Mouse (Mus musculus): ENCODE data around the gene Zfp358. TPM values are rescaled to one million over a fixed set of nuclear protein-coding genes. Genes with fewer than 3 reads are reported as not detected.

Zfp358 gene
- total and polyA plus RNA-seq, 2 experiments from 2014 or later = 64.7 to 85.3 TPM

- Histone ChIP-seq H3K4me3 (ENCODE audit: low read depth, low read length) (peak within 1 kb of the TSS; percentile 62), H3K4me1 (ENCODE audit: insufficient read depth) (peaks cover 6% of the 10 kb centered on the region; the same call in 1 of the 2 replicates), H3K9me3 (ENCODE audit: low read length) (no peaks in the 10 kb centered on the region), H3K36me3 (ENCODE audit: insufficient read depth) (peaks cover 25% of the 10 kb centered on the region), H3K27me3 (ENCODE audit: insufficient read depth, low read length) (no peaks in the 10 kb centered on the region), H3K4me2 (ENCODE audit: low read depth) (peak within 1 kb of the TSS; percentile 93), H3K27ac (ENCODE audit: low read depth, low read length) (peak within 1 kb of the TSS; percentile 77), H3K9ac (peak within 1 kb of the TSS; percentile 64)
- peak; percentile 87 for DNase-seq
- WGBS = under 1% methylated on average over 25 of the region's 25 CpGs
- peak; percentile 79 for ATAC-seq
- no peak for TF ChIP-seq CTCF (IDR thresholded peaks at IDR 0.05; ENCODE audit: low read depth)
These were observed 22.3 kb downstream of the Zfp358 start, which contains the start of gene Pnpla6 for GRCm38 (mm10) chr8:3515260-3515671. Pnpla6 (plus strand) TSS chr8:3515384.

GRCm38 (mm10) chr8:3515771-3516417, 23.0 kb downstream of the Zfp358 start:
- peaks cover 6% of the 10 kb centered on the region; the same call in 1 of the 2 replicates for H3K4me1 ChIP-seq (ENCODE audit: insufficient read depth)
- WGBS = under 1% methylated on average over 25 of the region's 25 CpGs
- ATAC-seq = peak; percentile 61
- peak overlapping the region; percentile 62 for H3K4me3 ChIP-seq (ENCODE audit: low read depth, low read length)
- peak; percentile 73 for DNase-seq
- H3K27ac ChIP-seq (ENCODE audit: low read depth, low read length) = peak overlapping the region; percentile 77
- H3K9ac ChIP-seq = peak overlapping the region; percentile 64
- peaks cover 21% of the 10 kb centered on the region for H3K36me3 ChIP-seq (ENCODE audit: insufficient read depth)
- H3K9me3 ChIP-seq (ENCODE audit: low read length) = no peaks in the 10 kb centered on the region
- TF ChIP-seq CTCF (IDR thresholded peaks at IDR 0.05; ENCODE audit: low read depth) = no peak
- H3K27me3 ChIP-seq (ENCODE audit: insufficient read depth, low read length) = no peaks in the 10 kb centered on the region
- H3K4me2 ChIP-seq (ENCODE audit: low read depth) = peak overlapping the region; percentile 93

- Histone ChIP-seq H3K27me3 (ENCODE audit: insufficient read depth, low read length) (no peaks in the 10 kb centered on the region), H3K4me3 (ENCODE audit: low read depth, low read length) (peak overlapping the region; percentile 62), H3K9ac (peak overlapping the region; percentile 64), H3K4me2 (ENCODE audit: low read depth) (peak overlapping the region; percentile 93), H3K9me3 (ENCODE audit: low read length) (no peaks in the 10 kb centered on the region), H3K36me3 (ENCODE audit: insufficient read depth) (peaks cover 21% of the 10 kb centered on the region; the same call in 1 of the 2 replicates), H3K4me1 (ENCODE audit: insufficient read depth) (peaks cover 6% of the 10 kb centered on the region; the same call in 1 of the 2 replicates), H3K27ac (ENCODE audit: low read depth, low read length) (peak overlapping the region; percentile 77)
- TF ChIP-seq CTCF (IDR thresholded peaks at IDR 0.05; ENCODE audit: low read depth) = peak; percentile 23; the same call in 1 of the 2 replicates
- 2% methylated on average over 36 of the region's 36 CpGs for WGBS
- ATAC-seq = peak; percentile 81
- peak; percentile 95 for DNase-seq
These were observed 23.6 kb downstream of the Zfp358 start for GRCm38 (mm10) chr8:3516450-3517116.

GRCm38 (mm10) chr8:3517117-3517495, 24.2 kb downstream of the Zfp358 start:
- Histone ChIP-seq H3K4me1 (ENCODE audit: insufficient read depth) (peaks cover 6% of the 10 kb centered on the region; the same call in 1 of the 2 replicates), H3K27me3 (ENCODE audit: insufficient read depth, low read length) (no peaks in the 10 kb centered on the region), H3K9me3 (ENCODE audit: low read length) (no peaks in the 10 kb centered on the region), H3K4me3 (ENCODE audit: low read depth, low read length) (peak overlapping the region; percentile 62), H3K9ac (peak overlapping the region; percentile 64), H3K36me3 (ENCODE audit: insufficient read depth) (peaks cover 19% of the 10 kb centered on the region), H3K27ac (ENCODE audit: low read depth, low read length) (0 out of 2 replicates have a peak overlapping the region, but pooled peaks have one; percentile 77), H3K4me2 (ENCODE audit: low read depth) (peak overlapping the region; percentile 93)
- TF ChIP-seq CTCF (IDR thresholded peaks at IDR 0.05; ENCODE audit: low read depth) = no peak; the same call in 1 of the 2 replicates
- ATAC-seq (peak; percentile 40), DNase-seq (peak; percentile 62)
- 9% methylated on average over 16 of the region's 16 CpGs for WGBS

- Histone ChIP-seq H3K9ac (no peak overlapping the region), H3K27me3 (ENCODE audit: insufficient read depth, low read length) (no peaks in the 10 kb centered on the region), H3K9me3 (ENCODE audit: low read length) (no peaks in the 10 kb centered on the region), H3K36me3 (ENCODE audit: insufficient read depth) (peaks cover 51% of the 10 kb centered on the region), H3K4me1 (ENCODE audit: insufficient read depth) (no peaks in the 10 kb centered on the region), H3K4me2 (ENCODE audit: low read depth) (no peak overlapping the region), H3K4me3 (ENCODE audit: low read depth, low read length) (no peak overlapping the region), H3K27ac (ENCODE audit: low read depth, low read length) (no peak overlapping the region)
- TF ChIP-seq CTCF (IDR thresholded peaks at IDR 0.05; ENCODE audit: low read depth) = no peak
- ATAC-seq = no peak
- 93% methylated on average over 13 of the region's 13 CpGs for WGBS
- no peak for DNase-seq
These were observed 29.2 kb downstream of the Zfp358 start for GRCm38 (mm10) chr8:3522007-3522697.

GRCm38 (mm10) chr8:3530816-3531215, 37.9 kb downstream of the Zfp358 start:
- Histone ChIP-seq H3K27me3 (ENCODE audit: insufficient read depth, low read length) (no peaks in the 10 kb centered on the region), H3K27ac (ENCODE audit: low read depth, low read length) (no peak overlapping the region), H3K4me3 (ENCODE audit: low read depth, low read length) (no peak overlapping the region), H3K4me1 (ENCODE audit: insufficient read depth) (no peaks in the 10 kb centered on the region), H3K9ac (no peak overlapping the region), H3K9me3 (ENCODE audit: low read length) (no peaks in the 10 kb centered on the region), H3K4me2 (ENCODE audit: low read depth) (no peak overlapping the region), H3K36me3 (ENCODE audit: insufficient read depth) (peaks cover 42% of the 10 kb centered on the region)
- TF ChIP-seq CTCF (IDR thresholded peaks at IDR 0.05; ENCODE audit: low read depth) = no peak
- ATAC-seq (no peak), DNase-seq (no peak)
- 86% methylated on average over 5 of the region's 5 CpGs for WGBS
